Mouse (Mus musculus) thymus, adult 2 months (tissue): ENCODE measurements around the gene Gm26741.

ENCODE experiments used
- CTCF ChIP-seq: fragments of 200-500 bp; IDR thresholded peaks from 2 replicates; pipeline ENCODE4 v1.5.1; 2012; ENCODE audit warnings: mild to moderate bottlenecking, control low read depth, low read length, moderate library complexity, borderline replicate concordance; ENCODE audit not compliant: control insufficient read depth, poor library complexity, insufficient read depth; ENCODE audit errors: extremely low read depth
- POLR2A ChIP-seq: fragments of 200-500 bp; IDR thresholded peaks from 2 replicates; pipeline ENCODE4 v1.6.1; 2012; ENCODE audit warnings: mild to moderate bottlenecking, low read length, control low read depth, moderate library complexity; ENCODE audit not compliant: control insufficient read depth, poor library complexity, insufficient read depth; ENCODE audit errors: extremely low read depth

DNA sequence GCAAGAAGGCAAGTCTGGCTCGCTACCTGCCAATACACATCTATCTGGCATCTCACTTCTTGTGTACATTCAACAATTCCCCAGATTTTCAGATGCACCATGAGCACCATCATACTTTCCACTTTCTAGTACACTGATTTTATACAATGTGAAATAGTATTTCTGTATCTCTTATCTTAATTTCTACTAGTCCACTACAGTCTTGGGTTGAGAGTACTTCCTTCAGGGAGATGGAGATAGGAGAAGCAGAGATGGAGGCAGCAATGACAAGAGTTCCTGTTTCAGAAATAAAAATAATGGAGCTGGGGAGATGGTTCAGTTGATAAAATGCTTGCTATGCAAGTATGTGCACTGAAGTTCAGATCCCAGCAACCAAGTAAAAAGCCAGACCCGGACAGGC lies 19.2 kb downstream of the Gm26741 start:
- TF ChIP-seq POLR2A (no peak), CTCF (no peak)
